Mouse (Mus musculus) layer of hippocampus, adult 2 months (tissue): Measurements from ENCODE around the gene Pold4. TPM values are rescaled to one million over a fixed set of nuclear protein-coding genes. Genes with fewer than 3 reads are reported as not detected.

Source experiments
- DNase-seq, 2 experiments: peaks; one replicate each; pipeline ENCODE4 v3.0.0; 2022; ENCODE audit warnings: low spot score in 2 of 2
- H3K27ac ChIP-seq: fragments of 200-600 bp; 2 replicates; pipeline ENCODE4 v1.8.1; 2022
- H3K4me3 ChIP-seq: fragments of 200-600 bp; 2 replicates; pipeline ENCODE4 v1.8.1; 2022; ENCODE audit warnings: mild to moderate bottlenecking
- CTCF ChIP-seq: fragments of 200-600 bp; conservative IDR thresholded peaks from 2 replicates; pipeline ENCODE4 v1.8.1; 2022; ENCODE audit warnings: antibody characterized with exemption, mild to moderate bottlenecking, moderate library complexity
- total RNA-seq, 2 experiments: library from RNA; stranded (reverse); gene quantifications; 2 replicates each; pipeline ENCODE4 v1.2.3; 2021

The Pold4 gene
- total RNA-seq, 2 experiments from 2014 or later: 16.7 to 18.2 TPM

DNA sequence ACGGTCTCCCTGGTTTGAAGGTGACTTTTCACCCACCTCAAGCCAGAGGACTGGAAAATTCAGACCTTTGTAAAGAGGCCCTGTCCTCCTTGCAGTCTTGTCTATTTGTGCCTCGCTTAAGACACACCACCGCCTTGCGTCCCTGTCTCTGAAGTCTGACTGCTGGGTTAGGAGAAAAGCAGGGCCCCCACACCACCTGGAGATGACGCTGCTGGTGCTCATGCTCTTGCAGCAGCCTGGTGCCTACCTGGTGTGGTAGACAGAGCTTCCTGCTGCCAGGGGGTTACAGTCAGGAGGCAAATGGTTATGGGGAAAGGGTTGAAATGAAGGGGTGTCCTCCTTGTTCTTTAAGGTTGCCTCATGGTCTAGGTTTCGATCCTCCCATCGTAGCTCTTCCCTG is 22.5 kb downstream of the Pold4 start:
- no peak overlapping the region for H3K4me3 ChIP-seq
- TF ChIP-seq CTCF: no peak
- no peak for DNase-seq
- no peak overlapping the region for H3K27ac ChIP-seq

DNA sequence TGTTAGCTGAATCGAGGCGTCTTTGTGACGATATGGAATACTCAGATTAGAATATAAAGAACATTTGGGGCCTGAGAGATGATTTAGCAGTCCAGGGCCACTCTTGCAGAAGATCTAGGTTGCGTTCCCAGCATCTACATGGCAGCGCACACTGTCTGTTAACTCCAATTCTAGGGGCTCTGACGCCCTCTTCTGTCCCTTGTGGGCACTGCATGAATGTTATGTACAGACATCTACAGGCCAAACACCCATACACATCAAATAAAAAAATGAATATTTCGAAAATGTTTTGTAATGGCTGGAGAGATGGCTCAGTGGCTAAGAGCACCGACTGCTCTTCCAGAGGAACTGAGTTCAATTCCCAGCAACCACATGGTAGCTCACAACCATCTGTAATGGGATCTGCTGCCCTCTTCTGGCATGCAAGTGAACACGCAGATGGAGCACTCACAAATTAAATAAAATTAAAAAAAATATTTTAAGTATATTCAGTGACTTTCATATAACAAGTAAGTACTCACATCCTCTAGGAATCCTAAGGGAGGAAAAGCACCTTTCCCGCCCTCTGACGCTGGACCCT is 24.0 kb downstream of the Pold4 start:
- Histone ChIP-seq H3K4me3 (no peak overlapping the region), H3K27ac (no peak overlapping the region)
- TF ChIP-seq CTCF: peak; percentile 70
- no peak for DNase-seq

GRCm38 (mm10) chr19:4257216-4257896 is 25.7 kb downstream of the Pold4 start:
- TF ChIP-seq CTCF: peak; percentile 93

GRCm38 (mm10) chr19:4257897-4258252 is 26.2 kb downstream of the Pold4 start:
- no peak for TF ChIP-seq CTCF
- DNase-seq: no peak
- peak overlapping the region; percentile 87 for H3K27ac ChIP-seq
- peak overlapping the region; percentile 91 for H3K4me3 ChIP-seq

More at GRCm38 (mm10) chr19:4257216-4257896, 25.7 kb downstream of the Pold4 start:
- DNase-seq: peak; percentile 91 to 93
- peak overlapping the region; percentile 91 for H3K4me3 ChIP-seq
- peak overlapping the region; percentile 87 for H3K27ac ChIP-seq

GRCm38 (mm10) chr19:4261038-4261698 is 29.5 kb downstream of the Pold4 start:
- no peak overlapping the region for H3K27ac ChIP-seq
- peak; percentile 57 for TF ChIP-seq CTCF
- H3K4me3 ChIP-seq: no peak overlapping the region
- DNase-seq: no peak

DNA sequence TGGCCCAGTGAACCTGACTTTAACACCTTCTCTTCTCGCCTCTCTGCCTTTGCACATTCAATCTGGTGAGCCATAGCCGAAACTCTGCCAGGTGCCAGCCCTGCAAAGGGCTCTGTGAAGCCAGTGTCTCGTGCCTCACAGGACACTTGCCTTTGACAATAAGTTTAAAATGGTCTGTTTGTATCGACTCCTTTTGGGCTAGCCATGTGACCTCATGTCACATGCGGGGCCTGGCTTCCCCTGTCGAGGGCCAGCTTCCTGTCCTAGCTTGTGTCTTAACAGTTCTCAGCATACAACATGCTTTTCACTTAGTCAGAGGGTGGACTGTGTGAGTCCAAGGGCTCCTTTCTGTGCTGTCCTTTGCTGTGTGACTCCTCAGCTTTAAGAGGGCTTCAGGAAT is 31.1 kb downstream of the Pold4 start:
- no peak for DNase-seq
- Histone ChIP-seq H3K4me3 (no peak overlapping the region), H3K27ac (no peak overlapping the region)
- no peak for TF ChIP-seq CTCF

- DNase-seq: no peak
- no peak for TF ChIP-seq CTCF
- Histone ChIP-seq H3K4me3 (no peak overlapping the region), H3K27ac (no peak overlapping the region)
These were observed 32.0 kb downstream of the Pold4 start for GRCm38 (mm10) chr19:4263702-4264101.

DNA sequence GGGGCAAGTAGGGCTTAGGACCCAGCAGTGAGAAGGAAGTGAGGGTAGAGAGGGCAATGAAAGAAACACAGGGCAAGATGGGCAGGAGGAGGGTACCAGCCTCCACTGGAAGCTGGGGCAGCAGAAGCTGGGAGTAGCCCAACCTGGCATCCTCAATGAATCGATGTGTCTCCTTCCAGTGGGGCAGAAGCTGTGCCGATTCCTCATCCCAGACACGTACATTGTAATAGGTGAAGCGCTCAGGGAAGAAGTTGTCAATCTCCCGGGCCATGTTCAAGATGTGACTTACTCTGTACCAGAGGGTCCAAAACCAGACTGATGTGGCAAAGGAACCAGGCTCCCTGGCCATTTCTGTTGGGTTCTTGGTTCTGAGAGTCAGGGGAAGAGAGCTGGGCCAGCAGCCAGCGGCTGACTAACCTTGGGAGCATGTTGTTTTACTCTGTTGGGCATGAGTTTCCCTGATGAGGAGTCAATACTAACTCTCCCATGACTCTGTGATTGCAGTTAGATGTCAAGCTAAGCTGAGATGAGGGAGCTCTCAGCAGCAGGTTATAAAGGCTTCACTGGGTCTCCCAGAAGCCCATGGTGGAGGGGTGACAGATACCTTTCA is 32.6 kb downstream of the Pold4 start:
- H3K4me3 ChIP-seq: no peak overlapping the region
- DNase-seq: no peak
- no peak for TF ChIP-seq CTCF

GRCm38 (mm10) chr19:4265956-4266355 is 34.3 kb downstream of the Pold4 start:
- Histone ChIP-seq H3K27ac (no peak overlapping the region), H3K4me3 (no peak overlapping the region)
- TF ChIP-seq CTCF: peak; percentile 30
- no peak for DNase-seq

More for the DNA sequence above, 32.6 kb downstream of the Pold4 start:
- H3K27ac ChIP-seq: no peak overlapping the region

GRCm38 (mm10) chr19:4268566-4269361 is 37.1 kb downstream of the Pold4 start, which contains the start of gene Ssh3:
Gene Ssh3 (minus strand): TSS chr19:4269180.
- Histone ChIP-seq H3K4me3 (peak within 1 kb of the TSS; percentile 64), H3K27ac (peak within 1 kb of the TSS; percentile 84)
- DNase-seq: peak; percentile 68
- no peak for TF ChIP-seq CTCF

GRCm38 (mm10) chr19:4270187-4270586 is 38.5 kb downstream of the Pold4 start:
- Histone ChIP-seq H3K4me3 (no peak overlapping the region), H3K27ac (no peak overlapping the region)
- no peak for TF ChIP-seq CTCF
- no peak for DNase-seq

GRCm38 (mm10) chr19:4270972-4271371 is 39.3 kb downstream of the Pold4 start:
- no peak for TF ChIP-seq CTCF
- no peak overlapping the region for H3K27ac ChIP-seq
- H3K4me3 ChIP-seq: no peak overlapping the region
- DNase-seq: no peak
